Comparison of ENCODE assay signal across 18 mouse cellular contexts in genomic region chr5:118647384-118647783, GRCm38 (mm10).
DNase-seq lines count a peak whose midpoint lies in the region; ATAC-seq and TF ChIP-seq lines count a peak whose summit lies in the region.
"Had no signal": no experiment of that assay in that cellular context is flagged by ENCODE, and none has a peak within 500 bp of the region (broad histone marks: within the 10 kb centered on the region; RNA-seq: fewer than 3 reads in every experiment).

No protein-coding gene starts in this region.

- no peak overlapping the region for H3K27ac ChIP-seq in thymus, adult 2 months (ENCODE audit: control insufficient read depth, insufficient read depth, low read length)
- H3K27ac ChIP-seq: kidney, postnatal 0 days; neural tube, embryonic 15.5 days had no signal

- peaks cover 41% of the 10 kb centered on the region for H3K4me1 ChIP-seq in thymus, adult 2 months (replicated peaks; ENCODE audit: control insufficient read depth, insufficient read depth, low read length)

- no peak for TF ChIP-seq POLR2A in thymus, adult 2 months (IDR thresholded peaks at IDR 0.05; ENCODE audit: control insufficient read depth, extremely low read depth, insufficient read depth, low read length, poor library complexity)

- ATAC-seq in common myeloid progenitor, adult 5-6 weeks (replicated peaks; ENCODE audit: low read depth, poor library complexity, severe bottlenecking) = peak; percentile 52
- ATAC-seq in megakaryocyte-erythroid progenitor cell, adult 5-6 weeks (replicated peaks; ENCODE audit: low FRiP score, low TSS enrichment, poor library complexity, severe bottlenecking) = 0 out of 2 replicates have a peak, but pooled peaks have one; percentile 35
- ATAC-seq in CD4-positive, CD25-positive, alpha-beta regulatory T cell, adult 4 months = no peak
- ATAC-seq: forebrain, postnatal 0 days; hindbrain, embryonic 16.5 days had no signal

- no peak for TF ChIP-seq CTCF in thymus, adult 2 months (IDR thresholded peaks at IDR 0.05; ENCODE audit: borderline replicate concordance, control insufficient read depth, extremely low read depth, insufficient read depth, low read length, poor library complexity)

- no peaks in the 10 kb centered on the region for H3K27me3 ChIP-seq in thymus, adult 2 months (ENCODE audit: control insufficient read depth, insufficient read depth, low read length)
- H3K27me3 ChIP-seq: neural tube, embryonic 15.5 days had no signal

- H3K36me3 ChIP-seq in thymus, adult 2 months (ENCODE audit: control insufficient read depth, insufficient read depth, low read length) = no peaks in the 10 kb centered on the region
- H3K36me3 ChIP-seq: neural tube, embryonic 15.5 days had no signal

- 27% methylated on average over 6 of the region's 6 CpGs for WGBS in thymus, adult 2 months

- H3K4me3 ChIP-seq in thymus, adult 2 months (ENCODE audit: control insufficient read depth, insufficient read depth, low read length) = no peak overlapping the region
- H3K4me3 ChIP-seq: erythroblast, embryonic 14.5 days; neural tube, embryonic 15.5 days had no signal

- peak; percentile 65 for DNase-seq in 416B (ENCODE audit: low read depth)
- peak; percentile 89 for DNase-seq in A20 (ENCODE audit: low read depth, low spot score)
- no peak for DNase-seq in thymus, adult 2 months
- DNase-seq in yolk sac, embryonic 10.5 days (ENCODE audit: low spot score) = no peak
- DNase-seq in kidney, adult 9 months = no peak
- DNase-seq: adrenal gland, adult 8-10 months; cerebellum, adult 9-10 months; forebrain, postnatal 0 days; gastrocnemius, postnatal 10 days; heart, postnatal 14 days; thymus, postnatal 25 days had no signal

Comparison
In these comparisons a context has a peak if more than half of its experiments do, and no peak if none do; other contexts are left out.
1. DNase-seq: peak in 416B (single experiment) and A20 (single experiment); none in thymus, adult 2 months (single experiment), yolk sac, embryonic 10.5 days (single experiment) and kidney, adult 9 months (single experiment).